Mouse (Mus musculus) cerebellum, adult 2 months (tissue): Measurements from ENCODE around the gene Pskh1.

Source experiments
- CTCF ChIP-seq: fragments of 200-500 bp; IDR thresholded peaks from 2 replicates; pipeline ENCODE4 v1.5.1; 2011; ENCODE audit warnings: low read depth, mild to moderate bottlenecking, control low read depth, low read length, moderate library complexity, borderline replicate concordance; ENCODE audit not compliant: insufficient read depth
- POLR2A ChIP-seq: fragments of 200-500 bp; IDR thresholded peaks from 2 replicates; pipeline ENCODE4 v1.6.1; 2011; ENCODE audit warnings: low read length, control low read depth, borderline replicate concordance; ENCODE audit not compliant: insufficient read depth

DNA sequence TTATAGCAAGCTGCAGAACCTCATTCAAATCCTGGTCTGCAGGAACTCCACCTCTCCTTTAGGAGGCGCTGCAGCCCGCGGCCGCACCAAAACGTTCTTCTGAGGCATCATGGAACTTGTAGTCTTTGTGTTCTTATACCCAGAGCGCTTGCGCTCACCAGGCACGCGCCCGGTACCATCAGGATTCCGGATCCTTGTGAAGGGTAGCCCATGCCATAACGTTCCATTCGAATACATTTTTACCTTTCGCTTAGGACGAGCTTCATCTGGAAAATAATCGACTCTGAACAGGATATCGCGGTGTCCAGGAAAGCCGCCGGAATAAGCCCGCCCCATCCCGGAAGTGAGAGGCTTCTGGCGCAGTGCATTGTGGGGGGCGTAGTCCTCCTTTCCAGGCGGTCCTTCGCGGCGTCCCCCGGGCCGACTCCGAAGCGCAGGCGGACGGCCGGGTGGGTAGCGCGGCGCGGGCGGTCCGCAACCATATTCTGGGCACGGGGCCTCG lies 45.5 kb upstream of the Pskh1 start, which contains the start of gene Thap11:
- TF ChIP-seq CTCF = peak; percentile 83
- no peak for TF ChIP-seq POLR2A
